9 mouse cellular contexts compared by ENCODE assay signal in the genomic region with DNA sequence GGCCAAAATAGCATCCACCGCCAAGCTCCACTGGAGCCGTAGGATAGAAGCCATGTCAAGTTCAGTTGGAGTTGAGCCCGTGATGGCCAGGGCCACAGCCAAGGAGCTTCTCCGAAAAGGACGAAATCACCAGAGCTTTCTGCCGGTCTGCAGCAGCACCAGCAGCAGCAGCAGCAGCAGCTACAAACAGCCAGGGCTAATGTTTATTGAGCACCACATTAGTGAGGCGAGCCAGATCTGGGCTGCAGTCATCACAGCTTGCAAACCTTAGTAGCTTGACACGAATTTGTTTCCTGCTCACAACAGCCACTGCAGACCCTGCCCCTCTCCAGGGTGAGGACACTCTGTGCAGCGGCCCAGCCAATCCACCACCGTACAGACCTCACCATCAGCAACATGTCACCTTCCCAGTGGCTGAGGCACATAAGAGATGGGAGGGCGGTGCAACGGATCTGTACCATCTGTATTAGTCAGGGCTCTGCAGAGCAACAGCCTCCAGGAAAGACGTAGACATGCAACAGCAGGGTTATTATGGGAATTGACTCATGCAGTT.
A peak's percentile ranks its signal among the peaks of the same experiment; 100 is the strongest.
DNase-seq lines count a peak whose midpoint lies in the region; ATAC-seq lines count a peak whose summit lies in the region.
"Had no signal": no experiment of that assay in that cellular context is flagged by ENCODE, and none has a peak within 500 bp of the region (broad histone marks: within the 10 kb centered on the region; RNA-seq: fewer than 3 reads in every experiment).

No protein-coding gene starts in this region.

- no peak overlapping the region for H3K4me3 ChIP-seq in limb, embryonic 10.5 days

- no peak for ATAC-seq in cerebellum, adult (ENCODE audit: insufficient number of reproducible peaks, low FRiP score, low TSS enrichment)
- no peak for ATAC-seq in granulocyte monocyte progenitor cell, adult 5-6 weeks (replicated peaks; ENCODE audit: poor library complexity, severe bottlenecking)

- H3K36me3 ChIP-seq in limb, embryonic 10.5 days = no peaks in the 10 kb centered on the region

- 73% methylated on average over 13 of the region's 13 CpGs for WGBS in limb, embryonic 10.5 days

- no peaks in the 10 kb centered on the region for H3K27me3 ChIP-seq in limb, embryonic 10.5 days (ENCODE audit: low read depth, poor library complexity, severe bottlenecking)

- peak overlapping the region; percentile 37; the same call in 1 of the 2 replicates for H3K27ac ChIP-seq in limb, embryonic 10.5 days
- H3K27ac ChIP-seq: macrophage had no signal

- no peaks in the 10 kb centered on the region for H3K9me3 ChIP-seq in limb, embryonic 10.5 days (replicated peaks)

- peak; percentile 75 to 79 for DNase-seq in cerebellum, postnatal 10 days
- peak; percentile 56 for DNase-seq in retina, postnatal 1 day
- DNase-seq in retina, embryonic 14.5 days (ENCODE audit: low spot score) = no peak
- DNase-seq in limb, embryonic 10.5 days (ENCODE audit: low spot score) = no peak
- DNase-seq in embryo, embryonic 9.5 days (ENCODE audit: extremely low spot score) = no peak
- no peak for DNase-seq in spleen, adult 12 weeks (ENCODE audit: low spot score)

- H3K4me1 ChIP-seq in limb, embryonic 10.5 days = peaks cover 49% of the 10 kb centered on the region

Comparison
In these comparisons a context has a peak if more than half of its experiments do, and no peak if none do; other contexts are left out.
1. DNase-seq: peak in cerebellum, postnatal 10 days (2 of 2) and retina, postnatal 1 day (single experiment); none in retina, embryonic 14.5 days (single experiment), limb, embryonic 10.5 days (single experiment), embryo, embryonic 9.5 days (single experiment) and spleen, adult 12 weeks (single experiment).